Mouse (Mus musculus): Measurements from ENCODE around the gene Phlpp1. TPM values are rescaled to one million over a fixed set of nuclear protein-coding genes. Genes with fewer than 3 reads are reported as not detected.

The Phlpp1 gene
- polyA plus RNA-seq, 1 experiment = 7.6 TPM

- TF ChIP-seq CTCF (IDR thresholded peaks at IDR 0.05; ENCODE audit: low read depth, low read length) (no peak), POLR2A (IDR thresholded peaks at IDR 0.05; ENCODE audit: borderline replicate concordance, low read depth, low read length) (no peak)
- H3K4me1 ChIP-seq (ENCODE audit: control insufficient read depth, insufficient read depth, low read length) = peaks cover 17% of the 10 kb centered on the region
- H3K27ac ChIP-seq (ENCODE audit: insufficient read depth, low read depth, low read length) = peak overlapping the region; percentile 40; the same call in 1 of the 2 replicates
- peak overlapping the region; percentile 18 for H3K4me3 ChIP-seq (ENCODE audit: insufficient read depth, low read length)
Measured at GRCm38 (mm10) chr1:106162581-106162980, 9.0 kb upstream of the Phlpp1 start.

GRCm38 (mm10) chr1:106163401-106163800, 8.2 kb upstream of the Phlpp1 start:
- Histone ChIP-seq H3K27ac (ENCODE audit: insufficient read depth, low read depth, low read length) (no peak overlapping the region), H3K4me3 (ENCODE audit: insufficient read depth, low read length) (no peak overlapping the region), H3K4me1 (ENCODE audit: control insufficient read depth, insufficient read depth, low read length) (peaks cover 12% of the 10 kb centered on the region)
- TF ChIP-seq POLR2A (IDR thresholded peaks at IDR 0.05; ENCODE audit: borderline replicate concordance, low read depth, low read length) (no peak), CTCF (IDR thresholded peaks at IDR 0.05; ENCODE audit: low read depth, low read length) (no peak)

- no peak overlapping the region for H3K27ac ChIP-seq (ENCODE audit: insufficient read depth, low read depth, low read length)
- no peak overlapping the region for H3K4me3 ChIP-seq (ENCODE audit: insufficient read depth, low read length)
- H3K4me1 ChIP-seq (ENCODE audit: control insufficient read depth, insufficient read depth, low read length) = peaks cover 12% of the 10 kb centered on the region
- TF ChIP-seq CTCF (IDR thresholded peaks at IDR 0.05; ENCODE audit: low read depth, low read length) = no peak
- TF ChIP-seq POLR2A (IDR thresholded peaks at IDR 0.05; ENCODE audit: borderline replicate concordance, low read depth, low read length) = no peak
Measured at GRCm38 (mm10) chr1:106164111-106164510, 7.4 kb upstream of the Phlpp1 start.

GRCm38 (mm10) chr1:106168001-106168400, 3.6 kb upstream of the Phlpp1 start:
- Histone ChIP-seq H3K27ac (ENCODE audit: insufficient read depth, low read depth, low read length) (no peak overlapping the region), H3K4me3 (ENCODE audit: insufficient read depth, low read length) (no peak overlapping the region), H3K4me1 (ENCODE audit: control insufficient read depth, insufficient read depth, low read length) (peaks cover 6% of the 10 kb centered on the region)
- TF ChIP-seq CTCF (IDR thresholded peaks at IDR 0.05; ENCODE audit: low read depth, low read length) (no peak), POLR2A (IDR thresholded peaks at IDR 0.05; ENCODE audit: borderline replicate concordance, low read depth, low read length) (no peak)

- Histone ChIP-seq H3K4me1 (ENCODE audit: control insufficient read depth, insufficient read depth, low read length) (peaks cover 11% of the 10 kb centered on the region), H3K27ac (ENCODE audit: insufficient read depth, low read depth, low read length) (no peak overlapping the region), H3K4me3 (ENCODE audit: insufficient read depth, low read length) (no peak overlapping the region)
- TF ChIP-seq CTCF (IDR thresholded peaks at IDR 0.05; ENCODE audit: low read depth, low read length) (no peak), POLR2A (IDR thresholded peaks at IDR 0.05; ENCODE audit: borderline replicate concordance, low read depth, low read length) (no peak)
Measured at GRCm38 (mm10) chr1:106168801-106169200, 2.8 kb upstream of the Phlpp1 start.

- H3K4me3 ChIP-seq (ENCODE audit: insufficient read depth, low read length) = no peak overlapping the region
- no peak overlapping the region for H3K27ac ChIP-seq (ENCODE audit: insufficient read depth, low read depth, low read length)
- TF ChIP-seq CTCF (IDR thresholded peaks at IDR 0.05; ENCODE audit: low read depth, low read length) (no peak), POLR2A (IDR thresholded peaks at IDR 0.05; ENCODE audit: borderline replicate concordance, low read depth, low read length) (no peak)
- H3K4me1 ChIP-seq (ENCODE audit: control insufficient read depth, insufficient read depth, low read length) = peaks cover 12% of the 10 kb centered on the region
Measured at GRCm38 (mm10) chr1:106169741-106170265, 1.7 kb upstream of the Phlpp1 start.

- peaks cover 15% of the 10 kb centered on the region for H3K4me1 ChIP-seq (ENCODE audit: control insufficient read depth, insufficient read depth, low read length)
- peak overlapping the region; percentile 89 for H3K4me3 ChIP-seq (ENCODE audit: insufficient read depth, low read length)
- no peak for TF ChIP-seq POLR2A (IDR thresholded peaks at IDR 0.05; ENCODE audit: borderline replicate concordance, low read depth, low read length)
- TF ChIP-seq CTCF (IDR thresholded peaks at IDR 0.05; ENCODE audit: low read depth, low read length) = no peak
- peak overlapping the region; percentile 5 for H3K27ac ChIP-seq (ENCODE audit: insufficient read depth, low read depth, low read length)
Measured at GRCm38 (mm10) chr1:106172301-106172930, 864 bp downstream of the Phlpp1 start.

GRCm38 (mm10) chr1:106172931-106173371, 1.4 kb downstream of the Phlpp1 start:
- Histone ChIP-seq H3K27ac (ENCODE audit: insufficient read depth, low read depth, low read length) (no peak overlapping the region), H3K4me1 (ENCODE audit: control insufficient read depth, insufficient read depth, low read length) (peaks cover 15% of the 10 kb centered on the region), H3K4me3 (ENCODE audit: insufficient read depth, low read length) (peak overlapping the region; percentile 89)
- TF ChIP-seq CTCF (IDR thresholded peaks at IDR 0.05; ENCODE audit: low read depth, low read length) (no peak), POLR2A (IDR thresholded peaks at IDR 0.05; ENCODE audit: borderline replicate concordance, low read depth, low read length) (no peak)

GRCm38 (mm10) chr1:106173621-106174156, 2.1 kb downstream of the Phlpp1 start:
- TF ChIP-seq POLR2A (IDR thresholded peaks at IDR 0.05; ENCODE audit: borderline replicate concordance, low read depth, low read length) (no peak), CTCF (IDR thresholded peaks at IDR 0.05; ENCODE audit: low read depth, low read length) (no peak)
- Histone ChIP-seq H3K27ac (ENCODE audit: insufficient read depth, low read depth, low read length) (no peak overlapping the region), H3K4me1 (ENCODE audit: control insufficient read depth, insufficient read depth, low read length) (peaks cover 15% of the 10 kb centered on the region), H3K4me3 (ENCODE audit: insufficient read depth, low read length) (peak overlapping the region; percentile 89)

GRCm38 (mm10) chr1:106174598-106174997, 3.0 kb downstream of the Phlpp1 start:
- peaks cover 15% of the 10 kb centered on the region for H3K4me1 ChIP-seq (ENCODE audit: control insufficient read depth, insufficient read depth, low read length)
- H3K4me3 ChIP-seq (ENCODE audit: insufficient read depth, low read length) = no peak overlapping the region
- no peak overlapping the region for H3K27ac ChIP-seq (ENCODE audit: insufficient read depth, low read depth, low read length)
- no peak for TF ChIP-seq POLR2A (IDR thresholded peaks at IDR 0.05; ENCODE audit: borderline replicate concordance, low read depth, low read length)

Measured in bone marrow macrophage, adult 2 months (primary cell).